Comparison of ENCODE assay signal across 8 mouse cellular contexts in the genomic region with DNA sequence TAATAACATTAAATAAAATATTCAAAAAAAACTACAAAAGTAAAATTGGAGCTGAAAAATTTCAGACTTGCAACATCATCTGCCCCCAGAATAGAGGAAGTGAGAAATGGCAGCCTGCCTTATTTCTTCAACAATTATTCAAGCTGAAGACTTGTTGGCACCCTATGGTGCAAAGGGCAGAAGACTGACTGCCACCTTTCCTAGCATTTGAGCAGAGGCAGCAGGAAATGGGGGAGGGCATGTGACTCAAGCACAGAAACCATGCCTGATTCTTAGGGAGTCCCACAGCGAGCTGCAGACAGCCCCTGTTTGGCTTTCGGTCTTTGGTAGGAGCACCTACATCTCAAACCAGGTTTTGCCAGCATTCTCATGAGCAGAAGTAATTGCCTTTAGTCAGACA.
A peak's percentile ranks its signal among the peaks of the same experiment; 100 is the strongest.
DNase-seq lines count a peak whose midpoint lies in the region; ATAC-seq lines count a peak whose summit lies in the region.

No protein-coding gene starts in this region.

- DNase-seq in gastrocnemius, adult 18-20 months (ENCODE audit: low spot score) = peak; percentile 14
- no peak for DNase-seq in gastrocnemius, postnatal 14 days
- peak; percentile 67 to 68 for DNase-seq in B cell, adult 2 months
- DNase-seq in spleen, postnatal 14 days (ENCODE audit: low spot score in 2 of 2) = peak; percentile 9 to 11
- no peak for DNase-seq in retina, embryonic 14.5 days (ENCODE audit: low spot score)
- DNase-seq in urinary bladder, postnatal 14 days (ENCODE audit: low spot score) = no peak
- no peak for DNase-seq in layer of hippocampus, postnatal 14 days (ENCODE audit: low spot score in 2 of 2)

- peak; percentile 74 for ATAC-seq in inflammation-experienced regulatory T-cells, adult 6 months

- intact Hi-C loops in gastrocnemius, postnatal 14 days (cut with DNase I; ENCODE audit: low total_unique reads) = no loop called here

Comparison
In these comparisons a context has a peak if more than half of its experiments do, and no peak if none do; other contexts are left out.
1. DNase-seq: peak in gastrocnemius, adult 18-20 months (single experiment), B cell, adult 2 months (2 of 2) and spleen, postnatal 14 days (2 of 2); none in gastrocnemius, postnatal 14 days (single experiment), retina, embryonic 14.5 days (single experiment), urinary bladder, postnatal 14 days (single experiment) and layer of hippocampus, postnatal 14 days (0 of 2).